Mouse (Mus musculus): ENCODE data around the gene Nr4a2. TPM values are rescaled to one million over a fixed set of nuclear protein-coding genes. Genes with fewer than 3 reads are reported as not detected.

The Nr4a2 gene
- polyA plus RNA-seq, 1 experiment from 2014 or later: 6.4 TPM

GRCm38 (mm10) chr2:57114211-57115151 is 9.3 kb downstream of the Nr4a2 start:
- peak; percentile 83 for ATAC-seq (ENCODE audit: low FRiP score, low TSS enrichment)
- H3K36me3 ChIP-seq (ENCODE audit: control insufficient read depth, insufficient read depth, low read length): no peaks in the 10 kb centered on the region
- TF ChIP-seq CTCF (IDR thresholded peaks at IDR 0.05; ENCODE audit: low read depth) (no peak), EP300 (optimal IDR thresholded peaks at IDR 0.05) (no peak)
- WGBS: under 1% methylated on average over 85 of the region's 88 CpGs
- H3K27me3 ChIP-seq (ENCODE audit: control insufficient read depth, insufficient read depth, low read length): no peaks in the 10 kb centered on the region; the same call in 1 of the 2 replicates
- H3K9me3 ChIP-seq (ENCODE audit: control insufficient read depth, low read length): no peaks in the 10 kb centered on the region
- H3K4me1 ChIP-seq (replicated peaks; ENCODE audit: control insufficient read depth, insufficient read depth): no peaks in the 10 kb centered on the region
- peak overlapping the region; percentile 99 for H3K4me2 ChIP-seq (replicated peaks; ENCODE audit: low read depth)
- H3K27ac ChIP-seq (replicated peaks): peak overlapping the region; percentile 95
- DNase-seq (ENCODE audit: low spot score): peak; percentile 89
- H3K9ac ChIP-seq (ENCODE audit: low read length): peak overlapping the region; percentile 70
- peak overlapping the region; percentile 84 for H3K4me3 ChIP-seq (ENCODE audit: low read depth, low read length)

- H3K4me2 ChIP-seq (replicated peaks; ENCODE audit: low read depth): peak overlapping the region; percentile 99
- H3K36me3 ChIP-seq (ENCODE audit: control insufficient read depth, insufficient read depth, low read length): no peaks in the 10 kb centered on the region
- 71% methylated on average over 5 of the region's 5 CpGs for WGBS
- peak overlapping the region; percentile 84; the same call in 1 of the 2 replicates for H3K4me3 ChIP-seq (ENCODE audit: low read depth, low read length)
- DNase-seq (ENCODE audit: low spot score) (no peak), ATAC-seq (ENCODE audit: low FRiP score, low TSS enrichment) (no peak)
- H3K9ac ChIP-seq (ENCODE audit: low read length): no peak overlapping the region
- TF ChIP-seq EP300 (optimal IDR thresholded peaks at IDR 0.05): no peak
- TF ChIP-seq CTCF (IDR thresholded peaks at IDR 0.05; ENCODE audit: low read depth): no peak
- no peaks in the 10 kb centered on the region for H3K9me3 ChIP-seq (ENCODE audit: control insufficient read depth, low read length)
- no peaks in the 10 kb centered on the region; the same call in 1 of the 2 replicates for H3K27me3 ChIP-seq (ENCODE audit: control insufficient read depth, insufficient read depth, low read length)
- no peaks in the 10 kb centered on the region for H3K4me1 ChIP-seq (replicated peaks; ENCODE audit: control insufficient read depth, insufficient read depth)
- H3K27ac ChIP-seq (replicated peaks): no peak overlapping the region
These were observed 10.4 kb downstream of the Nr4a2 start for GRCm38 (mm10) chr2:57113431-57113830.

- ATAC-seq (ENCODE audit: low FRiP score, low TSS enrichment) (no peak), DNase-seq (ENCODE audit: low spot score) (no peak)
- WGBS: 76% methylated on average over 6 of the region's 6 CpGs
- H3K27ac ChIP-seq (replicated peaks): no peak overlapping the region
- no peak overlapping the region for H3K4me3 ChIP-seq (ENCODE audit: low read depth, low read length)
- H3K4me1 ChIP-seq (replicated peaks; ENCODE audit: control insufficient read depth, insufficient read depth): no peaks in the 10 kb centered on the region
- H3K9ac ChIP-seq (ENCODE audit: low read length): no peak overlapping the region
- H3K9me3 ChIP-seq (ENCODE audit: control insufficient read depth, low read length): no peaks in the 10 kb centered on the region
- no peak overlapping the region for H3K4me2 ChIP-seq (replicated peaks; ENCODE audit: low read depth)
- no peaks in the 10 kb centered on the region; the same call in 1 of the 2 replicates for H3K27me3 ChIP-seq (ENCODE audit: control insufficient read depth, insufficient read depth, low read length)
- H3K36me3 ChIP-seq (ENCODE audit: control insufficient read depth, insufficient read depth, low read length): no peaks in the 10 kb centered on the region
- TF ChIP-seq EP300 (optimal IDR thresholded peaks at IDR 0.05): no peak
- TF ChIP-seq CTCF (IDR thresholded peaks at IDR 0.05; ENCODE audit: low read depth): no peak
These were observed 10.9 kb downstream of the Nr4a2 start for GRCm38 (mm10) chr2:57112949-57113348.

- ATAC-seq (ENCODE audit: low FRiP score, low TSS enrichment): no peak
- H3K27me3 ChIP-seq (ENCODE audit: control insufficient read depth, insufficient read depth, low read length): no peaks in the 10 kb centered on the region; the same call in 1 of the 2 replicates
- H3K4me3 ChIP-seq (ENCODE audit: low read depth, low read length): no peak overlapping the region
- no peak overlapping the region for H3K9ac ChIP-seq (ENCODE audit: low read length)
- 48% methylated on average over 38 of the region's 38 CpGs for WGBS
- H3K4me1 ChIP-seq (replicated peaks; ENCODE audit: control insufficient read depth, insufficient read depth): no peaks in the 10 kb centered on the region
- no peak for DNase-seq (ENCODE audit: low spot score)
- no peak overlapping the region for H3K4me2 ChIP-seq (replicated peaks; ENCODE audit: low read depth)
- TF ChIP-seq EP300 (optimal IDR thresholded peaks at IDR 0.05): no peak
- TF ChIP-seq CTCF (IDR thresholded peaks at IDR 0.05; ENCODE audit: low read depth): no peak
- H3K36me3 ChIP-seq (ENCODE audit: control insufficient read depth, insufficient read depth, low read length): no peaks in the 10 kb centered on the region
- H3K9me3 ChIP-seq (ENCODE audit: control insufficient read depth, low read length): no peaks in the 10 kb centered on the region
- no peak overlapping the region for H3K27ac ChIP-seq (replicated peaks)
These were observed 11.8 kb downstream of the Nr4a2 start for GRCm38 (mm10) chr2:57111791-57112538.

GRCm38 (mm10) chr2:57111011-57111790 is 12.6 kb downstream of the Nr4a2 start:
- Histone ChIP-seq H3K4me1 (replicated peaks; ENCODE audit: control insufficient read depth, insufficient read depth) (no peaks in the 10 kb centered on the region), H3K27ac (replicated peaks) (no peak overlapping the region), H3K36me3 (ENCODE audit: control insufficient read depth, insufficient read depth, low read length) (no peaks in the 10 kb centered on the region), H3K9me3 (ENCODE audit: control insufficient read depth, low read length) (no peaks in the 10 kb centered on the region), H3K4me2 (replicated peaks; ENCODE audit: low read depth) (no peak overlapping the region), H3K4me3 (ENCODE audit: low read depth, low read length) (no peak overlapping the region), H3K27me3 (ENCODE audit: control insufficient read depth, insufficient read depth, low read length) (no peaks in the 10 kb centered on the region; the same call in 1 of the 2 replicates), H3K9ac (ENCODE audit: low read length) (no peak overlapping the region)
- DNase-seq (ENCODE audit: low spot score): no peak
- TF ChIP-seq EP300 (optimal IDR thresholded peaks at IDR 0.05) (no peak), CTCF (IDR thresholded peaks at IDR 0.05; ENCODE audit: low read depth) (no peak)
- no peak for ATAC-seq (ENCODE audit: low FRiP score, low TSS enrichment)
- WGBS: 53% methylated on average over 39 of the region's 39 CpGs

Data from stomach, postnatal 0 days (tissue).